Mouse (Mus musculus) heart, adult 8-10 months (tissue): ENCODE results near the gene Scn1b. TPM values are rescaled to one million over a fixed set of nuclear protein-coding genes. Genes with fewer than 3 reads are reported as not detected.

Experiments used
- DNase-seq: peaks from one replicate; pipeline ENCODE4 v3.0.0; 2022; ENCODE audit warnings: low spot score
- total RNA-seq, 4 experiments: library from RNA; stranded (reverse); gene quantifications; 2 replicates each; pipeline ENCODE4 v1.2.4; 2022

Gene Scn1b
- total RNA-seq, 4 experiments from 2014 or later, result 36.1 to 54.8 (median 38.3) TPM

DNA sequence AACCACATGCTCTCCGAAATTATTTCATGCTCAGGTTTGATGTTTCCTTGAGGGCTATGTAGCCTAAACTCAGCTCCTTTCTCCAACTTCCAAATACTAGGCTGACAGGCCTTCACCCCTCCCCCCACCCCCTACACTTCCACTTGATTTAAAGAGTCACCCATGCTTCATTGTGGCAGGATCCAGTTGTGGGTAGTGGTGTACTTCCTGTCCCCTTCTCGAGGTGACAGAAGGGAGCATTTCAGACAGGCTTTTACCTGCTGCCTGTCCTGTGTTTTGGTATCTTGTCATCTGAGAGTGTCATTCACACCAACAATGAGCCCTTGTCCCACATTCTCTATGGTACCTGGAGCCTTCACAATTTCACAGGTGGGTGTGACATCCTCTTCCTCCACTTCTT lies 39.5 kb downstream of the Scn1b start:
- no peak for DNase-seq

DNA sequence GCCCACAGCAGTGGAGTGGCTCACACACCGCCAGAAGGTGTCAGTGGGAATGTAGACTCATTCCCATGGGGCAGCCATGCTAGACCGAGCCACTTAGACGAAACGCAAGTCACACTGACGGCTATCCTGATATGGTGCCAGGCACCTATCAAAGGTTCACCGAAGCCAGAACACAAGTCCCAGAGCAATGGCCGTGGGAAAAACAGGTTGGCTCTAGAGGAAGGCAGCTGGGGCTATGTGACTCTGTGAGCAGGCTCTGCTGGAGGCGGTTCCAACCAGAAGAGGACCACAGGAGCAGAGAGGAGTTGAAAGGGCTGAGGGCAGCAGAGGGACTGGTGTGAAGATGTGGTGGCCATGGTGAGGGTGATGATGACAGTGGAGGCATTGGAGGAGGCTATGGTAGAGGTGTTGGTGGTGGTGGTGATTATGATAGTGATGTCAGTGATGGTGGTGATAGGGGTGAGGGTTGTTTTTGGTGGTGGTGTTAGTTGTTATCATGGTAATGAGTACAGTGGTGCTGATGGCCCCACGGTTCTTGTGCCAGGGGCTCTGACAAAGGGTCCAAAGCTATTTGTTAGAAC lies 40.5 kb downstream of the Scn1b start:
- DNase-seq, result no peak

DNA sequence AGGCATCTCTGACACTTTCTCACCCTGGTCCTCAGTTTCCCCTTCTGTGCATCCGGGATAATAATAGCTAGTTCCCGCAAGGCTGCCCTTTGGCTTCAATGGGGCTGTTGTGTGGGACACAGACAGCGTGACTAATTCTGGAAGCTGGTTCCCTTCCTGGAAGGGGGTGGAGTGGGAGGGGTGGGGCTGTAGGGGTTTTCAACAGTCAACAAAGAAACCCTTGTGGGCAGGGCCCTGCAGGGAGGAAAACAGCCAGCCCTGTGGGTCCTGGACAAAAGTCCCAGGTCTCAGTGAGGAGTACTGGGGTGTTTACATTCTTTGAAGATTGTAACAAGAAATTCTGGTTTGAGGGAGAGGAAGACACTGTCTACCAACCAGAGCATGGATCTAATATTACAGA lies 41.6 kb downstream of the Scn1b start:
- DNase-seq, result peak; percentile 70

DNA sequence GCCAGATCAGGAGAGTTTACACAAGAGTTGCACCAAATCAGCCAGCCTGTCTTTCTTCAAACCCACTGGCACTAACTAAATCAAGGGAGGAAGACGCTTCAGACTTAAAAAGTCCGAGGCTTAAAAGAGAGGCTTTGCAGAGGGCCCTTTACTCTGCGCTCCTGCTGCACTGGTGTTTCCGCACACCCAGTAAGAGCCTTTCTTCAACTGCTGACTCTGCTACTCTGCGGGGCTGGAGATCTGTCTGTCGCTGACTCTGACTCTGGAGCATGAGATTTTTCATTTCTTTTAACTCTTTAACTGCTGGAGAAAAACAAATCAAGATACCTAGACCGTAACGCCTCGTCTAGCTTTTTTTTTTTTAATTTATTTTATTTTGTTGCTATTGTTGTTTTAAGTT lies 42.7 kb downstream of the Scn1b start:
- DNase-seq, result no peak

DNA sequence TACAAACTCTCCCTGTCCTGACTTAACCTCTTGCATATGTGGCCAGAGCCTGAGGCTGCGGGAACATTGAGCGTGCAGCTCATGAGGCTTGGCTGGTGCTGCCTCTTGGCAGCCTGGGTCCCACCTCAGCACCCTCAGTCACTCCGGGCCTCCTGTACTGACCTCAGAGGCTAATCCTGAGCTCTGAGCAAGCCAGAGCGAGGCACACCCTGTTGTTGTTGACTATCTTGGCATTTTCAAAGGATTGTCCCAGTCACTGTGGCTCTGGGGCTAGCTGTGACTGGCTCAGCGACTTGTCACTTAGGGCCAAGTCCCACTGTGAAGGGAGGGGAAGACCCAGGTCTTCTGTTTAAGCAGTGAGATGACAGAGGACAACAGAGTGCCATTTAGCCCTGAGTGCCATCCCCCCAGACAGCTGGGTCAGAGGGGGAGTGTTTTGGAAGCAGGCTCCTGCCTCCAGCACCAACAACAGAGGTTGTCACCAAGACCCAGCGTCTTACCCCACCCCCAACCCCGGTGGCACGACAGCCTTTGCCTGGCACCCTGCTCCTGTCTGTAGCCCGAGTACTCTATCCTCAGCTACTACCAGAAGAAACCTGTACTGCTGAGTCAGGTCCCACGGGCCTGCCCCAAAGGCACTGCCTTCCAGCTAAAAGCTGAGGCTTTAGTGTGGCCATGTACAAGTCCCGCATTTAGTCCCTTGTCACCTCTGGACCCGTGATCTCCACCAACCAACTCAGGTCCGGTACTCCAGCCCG lies 43.8 kb downstream of the Scn1b start:
- peak; percentile 80 for DNase-seq

DNA sequence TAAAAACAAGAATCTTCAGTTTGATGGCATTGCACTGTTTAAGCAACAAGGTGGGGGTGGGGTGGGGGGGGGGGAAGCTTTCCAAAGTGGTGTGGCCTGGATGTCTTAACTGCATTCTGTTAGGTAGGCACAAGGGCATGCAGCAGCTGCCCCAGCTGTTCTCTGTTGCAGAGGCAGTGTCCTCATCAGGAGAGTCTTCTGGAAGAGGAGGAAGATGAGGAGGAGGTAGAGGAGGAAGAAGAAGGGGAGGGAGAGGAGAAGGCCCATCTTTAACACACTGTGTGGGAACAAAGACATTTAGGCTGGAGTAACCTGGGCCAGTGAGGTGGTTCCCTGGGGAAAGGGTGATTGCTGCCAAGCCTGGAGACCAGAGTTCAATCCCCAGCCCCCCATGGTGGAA lies 44.7 kb downstream of the Scn1b start:
- no peak for DNase-seq

DNA sequence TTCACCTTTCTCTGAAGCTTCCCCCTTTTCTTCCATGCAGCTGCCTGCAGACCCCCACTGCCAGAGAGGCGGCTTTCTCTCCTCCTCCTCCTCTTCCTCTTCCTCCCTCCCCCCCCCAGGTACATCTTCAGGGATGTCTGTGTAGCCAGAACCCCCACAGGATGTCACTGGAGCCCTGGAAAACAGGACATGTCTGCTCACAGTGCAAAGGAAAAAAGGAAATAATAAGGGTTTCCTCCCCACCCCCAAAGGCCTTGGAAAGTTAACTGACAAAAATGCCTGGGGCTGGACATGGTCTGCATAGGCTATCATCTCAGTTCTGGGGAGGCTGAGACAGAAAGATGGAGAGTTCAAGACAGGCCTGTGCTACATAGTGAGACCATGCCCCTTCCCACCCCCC lies 45.7 kb downstream of the Scn1b start:
- no peak for DNase-seq

DNA sequence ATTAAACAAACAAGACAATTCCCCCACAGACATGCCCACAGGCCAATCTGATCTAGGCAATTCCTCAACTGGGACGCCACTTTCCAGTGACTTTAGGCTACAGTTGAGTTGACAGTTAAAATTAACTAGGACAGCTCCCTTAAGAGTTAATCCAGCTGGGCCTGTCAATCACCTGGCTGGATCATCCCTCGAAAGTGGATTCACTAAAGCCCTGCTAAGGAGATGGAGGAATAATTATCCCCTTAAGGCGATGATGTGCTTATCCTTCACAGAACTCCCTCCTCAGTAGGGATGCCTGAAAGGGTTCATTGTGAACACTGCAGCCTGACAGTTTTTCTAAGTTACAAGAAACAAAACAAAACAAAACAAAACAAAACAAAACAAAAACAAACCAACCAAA lies 46.2 kb downstream of the Scn1b start:
- no peak for DNase-seq

DNA sequence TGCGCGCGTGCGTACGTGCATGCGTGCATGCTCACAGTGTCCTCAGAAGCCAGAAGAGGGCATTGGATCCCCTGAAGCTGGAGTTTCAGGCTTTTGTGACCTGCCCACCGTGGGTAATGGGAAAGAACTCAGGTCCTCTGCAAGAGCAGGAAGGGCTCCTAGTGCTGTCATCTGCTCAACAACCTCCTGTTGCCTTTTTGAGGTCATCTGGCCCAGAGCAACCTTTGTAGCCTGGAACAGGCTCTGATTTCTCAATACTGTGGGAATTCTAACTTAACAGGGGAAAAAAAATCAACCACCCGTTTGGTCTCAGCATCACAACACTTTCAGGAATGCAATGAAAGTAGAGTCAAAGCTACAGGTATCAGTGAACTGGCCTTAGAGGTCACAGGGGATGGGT lies 47.1 kb downstream of the Scn1b start:
- DNase-seq, result no peak

DNA sequence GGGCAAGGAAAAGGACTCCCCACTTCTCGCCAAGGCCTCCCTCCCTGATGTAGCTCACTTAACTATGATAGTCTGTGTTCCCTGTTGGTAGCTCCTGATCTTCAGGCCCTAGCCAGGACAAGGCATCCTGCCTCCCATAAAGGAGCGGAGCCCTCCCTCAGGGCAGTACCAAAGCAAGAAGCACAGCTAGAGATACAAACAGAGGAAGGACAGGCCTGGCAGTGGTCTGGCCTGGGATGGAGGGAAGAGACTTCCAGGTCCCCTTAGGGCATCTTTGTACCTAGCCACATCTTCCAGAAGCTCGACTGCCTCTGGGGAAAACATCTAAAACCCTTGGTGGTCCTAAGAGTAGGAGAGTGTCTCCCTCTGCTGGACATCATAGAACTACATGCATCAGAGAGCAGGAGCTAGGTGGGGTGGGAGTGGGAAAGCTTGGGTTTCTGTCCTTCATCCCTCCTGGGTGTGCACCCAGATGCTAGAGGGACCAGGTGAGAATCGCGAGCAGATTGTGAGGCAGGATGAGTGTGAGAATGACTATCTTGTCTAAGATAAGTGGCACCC lies 48.8 kb downstream of the Scn1b start:
- peak; percentile 57 for DNase-seq

DNA sequence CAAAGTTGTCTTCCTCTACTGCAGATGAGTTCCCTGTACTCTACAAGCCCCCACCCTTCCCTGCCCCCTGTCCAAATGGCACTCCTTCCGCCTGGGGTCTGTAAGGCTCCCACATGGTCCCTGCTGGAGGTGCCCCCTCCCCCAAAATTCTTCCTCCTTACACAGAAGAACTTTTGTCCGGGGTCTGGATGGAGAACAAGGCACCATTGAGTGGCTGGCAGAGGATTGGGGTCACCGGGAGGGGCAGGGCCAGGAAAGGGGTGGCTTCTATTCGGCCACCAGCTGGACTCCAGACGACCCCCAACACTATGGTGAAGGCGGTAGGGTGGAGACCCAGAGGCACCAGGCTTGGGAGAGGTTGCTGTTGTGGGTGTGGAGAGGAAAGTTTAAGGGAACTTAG lies 49.3 kb downstream of the Scn1b start:
- DNase-seq, result no peak

DNA sequence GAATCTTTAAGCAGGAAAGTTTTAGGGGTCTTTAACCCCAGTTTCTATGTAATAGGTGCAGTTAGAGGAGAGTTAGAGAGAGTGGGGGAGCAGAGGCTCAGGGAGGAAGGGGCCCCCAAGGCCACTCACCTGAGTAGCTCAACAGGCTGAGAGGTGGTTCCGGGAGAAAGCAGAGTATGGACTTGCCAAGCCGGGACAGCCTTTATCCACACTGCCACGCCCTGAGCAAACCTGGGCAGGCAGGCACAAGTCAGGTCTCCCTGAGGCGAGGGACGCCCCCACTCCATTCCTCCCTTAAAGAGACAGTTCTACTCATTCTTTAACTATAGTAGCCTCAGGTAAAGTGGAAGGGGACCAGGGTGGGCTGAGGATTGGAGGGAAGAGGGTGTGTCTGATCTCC lies 50.3 kb downstream of the Scn1b start, which contains the start of gene Fxyd3:
Gene Fxyd3, minus strand, starts transcription at position 213 of the 400 bp plus-strand sequence.
- no peak for DNase-seq

DNA sequence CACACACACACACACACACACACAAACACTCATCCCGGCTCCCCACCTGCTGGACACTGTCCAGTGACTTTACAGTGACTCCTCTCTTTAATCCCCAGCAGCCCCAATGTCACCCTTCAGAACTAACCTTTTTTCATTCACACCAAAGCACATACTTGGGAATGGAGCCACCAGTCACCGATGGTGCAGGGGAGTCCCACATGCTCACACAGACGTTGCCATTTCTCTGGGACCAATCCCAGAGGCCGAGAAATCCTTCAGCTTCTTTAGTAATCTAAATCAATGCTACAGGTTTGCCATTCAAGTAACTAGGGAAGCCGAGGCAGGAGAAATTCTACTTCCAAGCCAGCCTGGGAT lies 52.1 kb downstream of the Scn1b start:
- no peak for DNase-seq

DNA sequence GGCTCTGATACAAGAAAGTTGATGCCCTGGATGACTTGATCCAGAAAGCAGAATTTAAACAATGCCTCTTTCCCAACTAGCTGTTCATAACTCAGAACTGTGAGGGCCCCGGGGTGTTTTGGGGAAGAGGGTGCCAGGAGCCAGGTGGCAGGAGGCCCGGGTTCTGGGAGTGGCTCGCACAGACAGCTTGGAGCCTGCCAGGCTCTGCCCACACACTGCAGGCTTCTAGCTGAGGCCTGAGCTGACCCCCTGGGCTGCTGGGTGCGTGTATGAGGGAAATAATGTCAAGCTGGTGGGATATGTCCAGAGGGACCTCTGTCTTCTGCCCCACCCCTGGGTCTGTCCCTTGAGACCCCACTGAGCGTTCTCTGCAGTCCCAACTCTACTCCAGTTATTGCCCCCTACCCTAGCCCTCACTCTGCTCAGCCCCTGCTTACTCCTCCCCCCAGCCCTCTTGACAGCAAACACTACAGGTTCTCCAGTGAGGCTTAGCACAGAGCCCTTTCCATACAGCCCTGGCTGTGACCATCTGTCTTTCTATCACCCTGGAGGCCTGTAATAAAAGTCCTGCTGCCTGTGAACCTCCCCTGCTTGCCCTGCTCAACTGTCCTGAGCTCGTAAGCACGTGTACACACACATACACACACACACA lies 52.6 kb downstream of the Scn1b start:
- no peak for DNase-seq

DNA sequence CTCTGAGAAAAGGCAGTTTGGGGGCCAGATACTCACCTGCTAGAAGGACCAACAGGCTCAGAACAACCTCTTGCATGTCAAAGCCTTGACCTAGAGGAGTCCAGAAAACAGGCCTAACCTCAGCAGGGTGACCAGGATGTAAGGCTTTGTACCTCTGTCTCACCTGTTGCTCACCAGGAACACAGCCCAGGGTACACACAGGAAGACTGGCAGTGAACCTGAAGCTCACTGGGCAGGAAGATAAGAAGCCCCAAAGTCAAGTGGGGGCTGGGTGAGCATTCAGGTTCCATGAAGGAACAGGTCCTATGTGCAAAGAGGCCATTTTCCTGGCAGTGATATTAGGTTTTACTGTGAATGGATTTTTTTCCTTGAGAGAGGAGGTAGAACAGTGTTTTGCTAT lies 53.3 kb downstream of the Scn1b start:
- DNase-seq, result no peak

DNA sequence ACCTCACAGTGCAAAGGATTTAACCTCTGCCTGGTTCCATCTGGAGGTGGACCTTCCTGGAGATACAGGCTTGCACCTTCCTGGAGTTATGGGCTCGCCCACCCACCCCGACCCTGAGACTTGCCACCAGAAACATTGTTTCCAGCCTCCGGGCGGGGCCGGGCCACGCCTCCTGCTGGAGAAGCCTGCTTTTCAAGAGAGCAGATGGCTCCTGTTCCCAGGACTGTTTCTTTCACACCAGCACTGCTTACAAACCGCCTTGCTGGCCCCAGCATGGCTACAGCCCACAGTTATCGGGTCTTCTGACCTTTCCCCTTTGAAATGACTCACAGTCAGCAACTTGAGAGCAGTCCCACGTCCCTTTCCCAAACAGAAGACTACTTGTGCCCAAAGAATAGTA lies 54.5 kb downstream of the Scn1b start:
- no peak for DNase-seq

DNA sequence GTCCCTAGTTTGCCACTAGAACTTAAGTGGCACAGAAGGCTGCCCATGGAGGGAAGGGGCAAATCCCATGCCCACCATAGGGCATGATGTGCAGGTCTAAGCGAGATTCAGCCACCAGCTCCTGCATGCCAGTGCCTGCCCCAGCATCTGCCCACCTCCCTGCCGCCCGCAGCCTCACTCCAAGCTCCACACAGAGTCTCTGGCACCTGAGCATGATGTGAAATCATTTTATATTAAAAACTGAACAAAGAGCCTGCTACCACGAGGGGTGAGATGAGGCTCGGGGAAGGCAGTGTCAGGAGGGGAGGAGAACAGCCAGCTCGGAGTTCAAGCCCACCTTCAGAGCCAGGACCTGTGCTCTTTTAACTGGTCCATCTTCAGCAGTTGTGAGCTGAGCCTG lies 56.5 kb downstream of the Scn1b start:
- no peak for DNase-seq

DNA sequence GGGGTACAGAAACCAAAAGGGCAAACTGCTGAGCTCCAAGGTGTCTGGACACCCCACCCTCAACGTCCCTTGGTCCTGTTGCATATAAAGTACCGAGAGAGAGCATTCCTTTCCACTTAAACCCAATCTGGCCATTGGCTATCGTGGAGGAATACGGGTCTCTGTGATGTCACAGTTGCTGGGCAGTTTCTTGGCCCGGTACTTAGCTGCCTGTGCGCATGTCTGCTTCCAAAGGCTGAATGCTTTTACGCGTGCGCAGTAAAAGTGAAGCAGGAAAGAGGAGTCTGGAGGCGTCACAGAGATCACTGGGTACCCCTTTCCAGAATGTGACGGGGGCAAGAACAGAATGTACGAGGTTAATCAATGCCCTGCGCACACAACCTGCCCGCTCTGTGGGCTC lies 57.3 kb downstream of the Scn1b start:
- DNase-seq, result no peak

DNA sequence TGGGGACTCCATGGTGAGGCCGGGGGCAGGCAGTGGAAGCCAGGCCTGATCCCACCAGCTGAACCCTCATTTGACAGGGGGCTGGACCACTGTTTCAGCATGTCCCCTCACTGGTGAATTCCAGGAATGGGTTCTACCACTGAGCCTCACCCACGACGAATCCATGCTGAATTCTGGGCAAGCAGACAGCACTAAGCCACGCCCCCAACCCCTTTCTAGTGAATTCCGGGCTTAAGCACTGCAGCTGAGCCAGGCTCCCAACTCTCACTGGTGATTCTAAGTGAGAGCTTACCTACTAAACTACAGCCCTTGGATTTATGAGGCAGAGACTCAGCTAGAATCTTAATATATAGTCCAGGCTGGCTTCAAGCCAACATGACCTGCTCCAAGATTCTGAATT lies 59.0 kb downstream of the Scn1b start:
- DNase-seq, result no peak
